Mouse (Mus musculus): ENCODE results near the gene Rfx1. TPM values are rescaled to one million over a fixed set of nuclear protein-coding genes. Genes with fewer than 3 reads are reported as not detected.

The Rfx1 gene
- total and polyA plus RNA-seq, 2 experiments from 2014 or later = 6.2 to 31.2 TPM

DNA sequence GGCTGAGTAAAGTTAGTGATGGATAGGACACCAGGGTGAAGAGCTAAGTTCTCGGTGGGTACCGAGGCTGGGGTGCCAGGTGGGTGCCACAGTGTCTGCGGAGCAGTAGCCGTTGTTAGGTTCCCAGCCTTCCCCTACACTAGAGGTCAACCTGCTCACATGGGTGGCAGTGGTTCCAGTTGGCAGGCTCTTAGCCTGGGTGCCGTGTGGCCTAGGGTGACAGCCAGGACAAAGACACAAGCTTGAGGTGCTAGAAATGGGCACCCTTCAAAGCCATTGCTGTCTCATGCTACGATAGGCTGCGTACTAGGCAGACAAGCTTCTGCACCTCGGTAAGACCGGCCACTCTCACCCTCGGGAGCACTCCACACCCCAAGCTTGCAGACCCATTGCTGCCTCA lies 5.7 kb downstream of the Rfx1 start:
- H3K9me3 ChIP-seq (ENCODE audit: low read length) = no peaks in the 10 kb centered on the region
- 85% methylated on average over 10 of the region's 10 CpGs for WGBS
- H3K36me3 ChIP-seq (ENCODE audit: insufficient read depth) = peaks cover 27% of the 10 kb centered on the region
- H3K4me3 ChIP-seq (ENCODE audit: low read depth, low read length) = no peak overlapping the region
- H3K4me2 ChIP-seq (ENCODE audit: low read depth) = no peak overlapping the region
- H3K9ac ChIP-seq = no peak overlapping the region
- ATAC-seq = no peak
- TF ChIP-seq CTCF (IDR thresholded peaks at IDR 0.05; ENCODE audit: low read depth) = no peak
- peaks cover 24% of the 10 kb centered on the region; the same call in 1 of the 2 replicates for H3K4me1 ChIP-seq (ENCODE audit: insufficient read depth)
- H3K27me3 ChIP-seq (ENCODE audit: insufficient read depth, low read length) = no peaks in the 10 kb centered on the region
- DNase-seq = no peak
- H3K27ac ChIP-seq (ENCODE audit: low read depth, low read length) = peak overlapping the region; percentile 76; the same call in 1 of the 2 replicates

DNA sequence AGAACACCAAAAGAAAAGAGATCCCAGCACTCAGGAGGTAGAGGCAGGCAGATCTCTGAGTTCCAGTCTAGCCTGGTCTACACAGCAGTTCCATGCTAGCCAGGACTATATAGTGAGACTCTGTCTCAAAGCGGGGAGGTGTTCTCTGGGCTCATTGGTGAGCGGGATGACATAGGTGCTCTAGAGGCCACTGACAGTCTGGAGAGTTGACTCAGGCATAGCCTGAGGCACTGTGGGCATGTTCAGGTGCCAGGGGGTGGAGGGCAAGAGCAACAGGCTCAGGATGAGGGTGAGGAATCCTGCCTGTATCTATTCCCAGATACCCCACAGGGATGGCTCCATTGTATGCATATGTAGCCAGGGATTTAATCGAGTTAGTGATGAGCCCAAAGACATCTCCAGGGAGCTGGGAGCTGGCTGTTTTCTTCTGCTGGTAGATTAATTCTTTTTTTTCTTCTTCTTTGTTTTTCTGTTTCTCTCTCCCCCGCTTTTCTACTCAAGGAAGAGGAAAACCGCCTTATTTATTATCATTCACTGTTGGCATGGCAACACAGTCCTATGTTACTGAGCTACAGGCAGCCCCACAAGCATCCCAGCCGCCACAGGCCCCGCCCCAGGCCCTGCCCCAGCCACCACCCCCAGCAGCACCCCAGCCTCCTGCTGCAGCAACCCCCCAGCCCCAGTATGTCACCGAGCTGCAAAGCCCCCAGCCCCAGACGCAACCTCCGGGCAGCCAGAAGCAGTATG lies 6.8 kb downstream of the Rfx1 start:
- Histone ChIP-seq H3K9me3 (ENCODE audit: low read length) (no peaks in the 10 kb centered on the region), H3K27ac (ENCODE audit: low read depth, low read length) (peak overlapping the region; percentile 76), H3K4me2 (ENCODE audit: low read depth) (peak overlapping the region; percentile 15; the same call in 1 of the 2 replicates), H3K4me3 (ENCODE audit: low read depth, low read length) (no peak overlapping the region), H3K4me1 (ENCODE audit: insufficient read depth) (peaks cover 21% of the 10 kb centered on the region; the same call in 1 of the 2 replicates), H3K27me3 (ENCODE audit: insufficient read depth, low read length) (no peaks in the 10 kb centered on the region), H3K9ac (0 out of 2 replicates have a peak overlapping the region, but pooled peaks have one; percentile 6), H3K36me3 (ENCODE audit: insufficient read depth) (peaks cover 27% of the 10 kb centered on the region)
- TF ChIP-seq CTCF (IDR thresholded peaks at IDR 0.05; ENCODE audit: low read depth) = no peak
- 31% methylated on average over 10 of the region's 10 CpGs for WGBS
- ATAC-seq = peak; percentile 59
- DNase-seq = peak; percentile 39

DNA sequence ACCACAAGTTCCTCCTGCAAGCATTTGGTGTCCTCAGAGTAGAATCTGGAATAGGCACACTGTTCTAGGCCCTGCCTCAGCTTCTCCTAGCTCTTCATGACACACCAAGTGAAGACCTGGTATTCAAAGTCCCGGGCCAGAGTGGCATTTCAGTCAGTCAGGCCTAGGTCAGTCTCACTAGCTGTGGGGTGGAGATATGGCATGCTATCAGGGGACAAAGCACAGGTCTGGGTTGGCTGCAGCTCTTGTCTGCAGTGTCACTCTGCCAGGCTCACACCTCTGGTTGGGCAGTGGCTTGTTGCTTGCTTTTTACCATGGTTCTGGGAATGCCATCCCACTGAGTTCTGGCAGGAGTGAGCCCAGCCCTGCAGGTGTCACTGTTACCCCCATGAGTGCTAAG lies 9.8 kb downstream of the Rfx1 start:
- Histone ChIP-seq H3K36me3 (ENCODE audit: insufficient read depth) (peaks cover 52% of the 10 kb centered on the region), H3K4me3 (ENCODE audit: low read depth, low read length) (no peak overlapping the region), H3K4me2 (ENCODE audit: low read depth) (no peak overlapping the region), H3K27ac (ENCODE audit: low read depth, low read length) (no peak overlapping the region), H3K27me3 (ENCODE audit: insufficient read depth, low read length) (no peaks in the 10 kb centered on the region), H3K9me3 (ENCODE audit: low read length) (no peaks in the 10 kb centered on the region), H3K4me1 (ENCODE audit: insufficient read depth) (peaks cover 10% of the 10 kb centered on the region; the same call in 1 of the 2 replicates), H3K9ac (no peak overlapping the region)
- no peak for DNase-seq
- no peak for TF ChIP-seq CTCF (IDR thresholded peaks at IDR 0.05; ENCODE audit: low read depth)
- WGBS = 97% methylated on average over 1 of the region's 1 CpGs
- no peak for ATAC-seq

DNA sequence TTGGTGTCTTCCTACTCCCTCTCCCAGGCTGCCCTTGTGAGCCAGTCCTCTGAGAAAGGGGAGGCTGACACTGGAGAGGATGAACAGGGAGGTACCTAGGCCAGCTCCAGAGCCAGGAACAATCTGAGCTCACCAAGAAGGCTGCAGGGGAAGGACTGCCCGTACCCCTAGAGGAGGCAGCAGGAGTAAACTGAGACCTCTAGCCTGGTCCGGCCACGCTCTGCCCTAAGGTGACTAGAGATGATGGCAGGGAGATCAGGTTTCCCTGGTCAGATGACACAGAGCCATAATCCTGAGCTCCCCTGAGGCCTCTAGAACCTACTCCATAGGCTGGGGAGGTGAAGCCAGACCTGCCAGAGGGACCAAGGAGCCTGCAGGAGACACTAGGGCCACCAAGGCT lies 10.2 kb downstream of the Rfx1 start:
- peaks cover 55% of the 10 kb centered on the region for H3K36me3 ChIP-seq (ENCODE audit: insufficient read depth)
- H3K27me3 ChIP-seq (ENCODE audit: insufficient read depth, low read length) = no peaks in the 10 kb centered on the region
- TF ChIP-seq CTCF (IDR thresholded peaks at IDR 0.05; ENCODE audit: low read depth) = no peak
- no peak overlapping the region for H3K9ac ChIP-seq
- no peak overlapping the region for H3K4me3 ChIP-seq (ENCODE audit: low read depth, low read length)
- H3K27ac ChIP-seq (ENCODE audit: low read depth, low read length) = no peak overlapping the region
- H3K4me1 ChIP-seq (ENCODE audit: insufficient read depth) = peaks cover 9% of the 10 kb centered on the region; the same call in 1 of the 2 replicates
- WGBS = 84% methylated on average over 3 of the region's 3 CpGs
- DNase-seq = no peak
- H3K4me2 ChIP-seq (ENCODE audit: low read depth) = no peak overlapping the region
- no peak for ATAC-seq
- no peaks in the 10 kb centered on the region for H3K9me3 ChIP-seq (ENCODE audit: low read length)

DNA sequence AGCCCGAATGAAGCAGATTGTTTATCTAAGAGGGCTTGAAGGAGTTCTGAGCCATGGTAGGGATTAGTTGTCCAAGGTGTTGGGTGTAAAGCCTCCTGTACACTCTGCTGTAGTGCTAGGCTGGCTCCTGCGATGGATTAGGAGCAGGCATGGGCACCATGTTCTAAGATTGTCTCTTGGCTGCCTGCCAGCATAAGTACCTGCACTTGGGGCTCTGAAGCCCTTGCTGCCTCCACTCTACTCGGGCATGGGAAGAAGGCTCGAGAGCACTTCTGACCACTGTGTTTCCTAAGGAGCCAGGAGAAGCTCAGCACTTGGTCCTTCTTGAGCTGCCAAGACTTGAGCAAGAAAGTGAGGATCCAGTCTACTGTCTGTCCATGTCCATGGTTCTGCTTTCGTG lies 12.6 kb downstream of the Rfx1 start:
- no peak overlapping the region for H3K27ac ChIP-seq (ENCODE audit: low read depth, low read length)
- peaks cover 65% of the 10 kb centered on the region for H3K36me3 ChIP-seq (ENCODE audit: insufficient read depth)
- H3K9me3 ChIP-seq (ENCODE audit: low read length) = no peaks in the 10 kb centered on the region
- H3K9ac ChIP-seq = no peak overlapping the region
- no peak for DNase-seq
- ATAC-seq = no peak
- 83% methylated on average over 5 of the region's 5 CpGs for WGBS
- H3K4me1 ChIP-seq (ENCODE audit: insufficient read depth) = no peaks in the 10 kb centered on the region
- no peak for TF ChIP-seq CTCF (IDR thresholded peaks at IDR 0.05; ENCODE audit: low read depth)
- H3K27me3 ChIP-seq (ENCODE audit: insufficient read depth, low read length) = no peaks in the 10 kb centered on the region
- no peak overlapping the region for H3K4me2 ChIP-seq (ENCODE audit: low read depth)
- H3K4me3 ChIP-seq (ENCODE audit: low read depth, low read length) = no peak overlapping the region

DNA sequence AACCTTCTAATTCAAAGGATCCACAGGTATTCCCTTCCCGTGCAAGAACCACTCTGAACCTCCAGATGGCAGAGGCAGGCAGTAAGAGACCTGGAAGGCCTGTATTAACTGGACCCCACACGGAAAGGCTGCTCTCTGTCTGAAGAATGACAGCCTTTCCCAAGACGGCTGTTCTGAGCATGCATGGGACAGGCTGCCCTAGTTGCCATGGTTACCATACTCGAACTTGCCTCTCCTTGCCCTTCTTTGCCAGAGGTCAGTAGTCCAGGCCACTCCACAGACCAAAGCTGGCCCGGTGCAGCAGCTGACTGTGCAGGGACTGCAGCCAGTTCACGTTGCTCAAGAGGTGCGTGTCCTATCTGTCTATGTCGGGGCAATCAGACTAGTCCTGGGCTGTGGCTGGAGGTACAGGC lies 17.2 kb downstream of the Rfx1 start:
- no peak overlapping the region for H3K27ac ChIP-seq (ENCODE audit: low read depth, low read length)
- H3K4me2 ChIP-seq (ENCODE audit: low read depth) = no peak overlapping the region
- peaks cover 77% of the 10 kb centered on the region for H3K36me3 ChIP-seq (ENCODE audit: insufficient read depth)
- H3K4me3 ChIP-seq (ENCODE audit: low read depth, low read length) = no peak overlapping the region
- ATAC-seq = peak; percentile 66
- H3K9ac ChIP-seq = no peak overlapping the region
- 33% methylated on average over 8 of the region's 8 CpGs for WGBS
- peak; percentile 33 for TF ChIP-seq CTCF (IDR thresholded peaks at IDR 0.05; ENCODE audit: low read depth)
- no peaks in the 10 kb centered on the region for H3K9me3 ChIP-seq (ENCODE audit: low read length)
- no peaks in the 10 kb centered on the region for H3K27me3 ChIP-seq (ENCODE audit: insufficient read depth, low read length)
- H3K4me1 ChIP-seq (ENCODE audit: insufficient read depth) = no peaks in the 10 kb centered on the region
- no peak for DNase-seq

DNA sequence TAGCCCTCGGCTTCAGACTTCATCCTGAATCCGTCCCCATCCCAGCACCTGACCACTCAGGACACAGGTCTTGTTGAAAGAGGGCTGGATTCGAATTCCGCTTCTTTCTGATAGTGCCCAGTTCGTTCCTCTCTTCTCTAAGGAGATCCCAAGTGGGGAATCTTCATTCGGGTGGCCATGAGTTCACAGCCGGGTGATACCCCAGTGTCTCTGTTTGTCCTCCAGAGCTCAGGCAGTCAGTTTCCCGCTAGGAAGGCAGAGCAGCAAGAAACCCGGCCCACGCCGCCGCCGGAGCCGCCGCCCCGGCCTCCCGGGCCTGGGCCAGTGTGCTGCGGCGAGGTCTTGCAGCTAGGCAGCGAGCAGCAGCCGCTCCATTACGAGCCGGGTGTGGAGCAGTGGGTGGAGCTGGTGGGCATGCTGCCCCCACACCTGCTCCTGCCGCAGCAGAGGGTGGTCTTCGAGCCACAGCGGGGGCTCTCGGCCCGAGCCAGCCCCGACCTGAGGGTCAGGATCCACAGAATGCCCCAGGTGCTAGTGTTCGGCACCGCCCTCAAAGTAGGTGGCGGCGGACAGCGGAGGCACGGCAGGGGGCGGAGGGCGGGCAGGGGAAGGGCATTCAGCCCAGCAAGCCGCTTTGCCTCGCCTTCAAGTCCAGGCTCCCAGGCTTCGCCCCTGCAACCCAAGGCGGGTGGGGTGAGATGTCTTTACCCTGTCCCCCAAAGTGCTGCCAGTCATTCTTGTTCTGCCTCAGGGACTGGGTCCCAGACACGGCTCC lies 17.9 kb downstream of the Rfx1 start:
- Histone ChIP-seq H3K27ac (ENCODE audit: low read depth, low read length) (no peak overlapping the region), H3K9me3 (ENCODE audit: low read length) (no peaks in the 10 kb centered on the region), H3K9ac (no peak overlapping the region), H3K4me2 (ENCODE audit: low read depth) (no peak overlapping the region), H3K36me3 (ENCODE audit: insufficient read depth) (peaks cover 78% of the 10 kb centered on the region), H3K4me3 (ENCODE audit: low read depth, low read length) (no peak overlapping the region), H3K27me3 (ENCODE audit: insufficient read depth, low read length) (no peaks in the 10 kb centered on the region), H3K4me1 (ENCODE audit: insufficient read depth) (no peaks in the 10 kb centered on the region)
- ATAC-seq = no peak
- DNase-seq = no peak
- 38% methylated on average over 40 of the region's 42 CpGs for WGBS
- no peak for TF ChIP-seq CTCF (IDR thresholded peaks at IDR 0.05; ENCODE audit: low read depth)
